In the genomic region with DNA sequence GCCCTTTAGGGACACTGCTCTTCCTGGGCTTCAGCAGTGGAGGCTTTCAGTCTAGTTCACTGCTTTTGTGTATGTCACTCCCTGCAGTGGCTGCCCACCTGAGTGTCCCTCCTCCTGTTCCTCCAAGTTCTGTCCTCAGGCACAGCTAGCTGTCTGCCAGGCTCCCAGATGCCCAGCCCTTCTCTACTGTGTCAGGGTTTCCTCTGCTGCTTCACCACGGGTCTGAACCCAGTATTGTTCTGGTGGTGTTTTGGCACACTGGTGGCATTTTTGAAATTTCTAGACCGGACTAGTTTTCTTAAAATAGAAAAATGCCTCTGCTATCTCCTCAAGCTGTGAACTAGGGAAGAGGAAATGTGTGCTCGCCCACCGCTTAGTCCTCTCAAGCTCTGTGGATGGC, we compare ENCODE assay signal across 12 mouse cellular contexts. TPM values are rescaled to one million over a fixed set of nuclear protein-coding genes. Genes with fewer than 3 reads are reported as not detected.
DNase-seq lines count a peak whose midpoint lies in the region; TF ChIP-seq lines count a peak whose summit lies in the region.
"Had no signal": no experiment of that assay in that cellular context is flagged by ENCODE, and none has a peak within 500 bp of the region (broad histone marks: within the 10 kb centered on the region; RNA-seq: fewer than 3 reads in every experiment).

No protein-coding gene starts in this region.

- DNase-seq in cerebellum, adult 2 months: peak in 1 of 2 experiments; percentile 46
- DNase-seq in cerebellum, adult 9-11 months: no peak
- DNase-seq in layer of hippocampus, adult 2 months (ENCODE audit: low spot score in 2 of 2): no peak
- no peak for DNase-seq in layer of hippocampus, adult 9-11 months
- peak; percentile 12 for DNase-seq in adipocyte (ENCODE audit: low spot score)
- DNase-seq in heart, postnatal 10 days: peak; percentile 64 to 65
- DNase-seq in urinary bladder, postnatal 4 days (ENCODE audit: low spot score in 2 of 2): no peak
- DNase-seq in left cerebral cortex, adult 11 months (ENCODE audit: low spot score): no peak

- peaks cover 36% of the 10 kb centered on the region for H3K4me1 ChIP-seq in cerebellum, adult 2 months (ENCODE audit: control insufficient read depth, insufficient read depth, low read length)

- intact Hi-C loops in heart, postnatal 10 days (cut with DNase I): loop anchor here (5.0 kb wide), 1 partner anchor 45 kb away; the partner anchor contains the start of genes Ccdc148 and Pkp4

- peak overlapping the region; percentile 51; the same call in 1 of the 2 replicates for H3K27ac ChIP-seq in cerebellum, adult 2 months (ENCODE audit: insufficient read depth, low read length)
- H3K27ac ChIP-seq in layer of hippocampus, adult 2 months: peak overlapping the region; percentile 43; the same call in 1 of the 2 replicates
- H3K27ac ChIP-seq: kidney, embryonic 15.5 days; limb, embryonic 13.5 days; macrophage had no signal

- no peak for TF ChIP-seq CTCF in cerebellum, adult 2 months (IDR thresholded peaks at IDR 0.05; ENCODE audit: borderline replicate concordance, insufficient read depth, low read depth, low read length)
- no peak for TF ChIP-seq CTCF in layer of hippocampus, adult 2 months (conservative IDR thresholded peaks at IDR 0.05)

- H3K4me3 ChIP-seq in cerebellum, adult 2 months (replicated peaks; ENCODE audit: insufficient read depth, low read depth, low read length): no peak overlapping the region
- H3K4me3 ChIP-seq in layer of hippocampus, adult 2 months: no peak overlapping the region
- H3K4me3 ChIP-seq: kidney, embryonic 15.5 days; limb, embryonic 13.5 days had no signal

- no peaks in the 10 kb centered on the region for H3K27me3 ChIP-seq in cerebellum, adult 2 months (ENCODE audit: control insufficient read depth, insufficient read depth, low read length)
- H3K27me3 ChIP-seq: kidney, embryonic 15.5 days; limb, embryonic 13.5 days had no signal

- TF ChIP-seq POLR2A in cerebellum, adult 2 months (IDR thresholded peaks at IDR 0.05; ENCODE audit: borderline replicate concordance, insufficient read depth, low read length): no peak

- WGBS in cerebellum, adult 2 months: 8% methylated on average over 4 of the region's 4 CpGs

RNA-seq across cellular contexts. Expression of gene Pkp4, which starts 46.6 kb away (rescaled TPM):
- 200 and 203 TPM in 2 replicates for polyA plus RNA-seq in cerebellum, adult 2 months (2012; rRNA removed)
- 100 to 1,000 TPM; 300 to 306 TPM for total RNA-seq in layer of hippocampus, adult 2 months (2021)
- 100 to 1,000 TPM; 191 to 198 TPM for total RNA-seq in heart, postnatal 10 days (2021)

RNA-seq across cellular contexts. Expression of gene Ccdc148, which starts 46.8 kb away (rescaled TPM):
- polyA plus RNA-seq in cerebellum, adult 2 months (2012; rRNA removed): 3.8 and 4.0 TPM in 2 replicates
- 10 to 100 TPM; 14.7 to 15.5 TPM for total RNA-seq in layer of hippocampus, adult 2 months (2021)
- 1 to 10 TPM; 2.3 to 2.6 TPM for total RNA-seq in heart, postnatal 10 days (2021)
- polyA plus RNA-seq: G1E had no signal

Comparison
In these comparisons a context has a peak if more than half of its experiments do, and no peak if none do; other contexts are left out.
1. DNase-seq: peak in adipocyte (single experiment) and heart, postnatal 10 days (2 of 2); none in cerebellum, adult 9-11 months (single experiment), layer of hippocampus, adult 2 months (0 of 2), layer of hippocampus, adult 9-11 months (single experiment), urinary bladder, postnatal 4 days (0 of 2) and left cerebral cortex, adult 11 months (single experiment).
2. RNA of gene Ccdc148, which starts 46.8 kb away (total RNA-seq): 14.7 to 15.5 TPM in layer of hippocampus, adult 2 months; 2.3 to 2.6 TPM in heart, postnatal 10 days; every median in the first group is over 4 times any median in the second.